Mouse (Mus musculus) heart, adult 10 weeks (tissue): ENCODE data around the gene 1110057P08Rik. TPM values are rescaled to one million over a fixed set of nuclear protein-coding genes. Genes with fewer than 3 reads are reported as not detected.

Experiments
- polyA plus RNA-seq: library from polyadenylated mRNA; stranded (reverse); fragments of 350-450 nt; fragmentation: Illumina TruSeq; extraction: RNeasy Lipid Tissue Mini Kit (QIAGEN cat#74804); gene quantifications from one replicate; pipeline ENCODE4 v1.2.3, GENCODE M21; 2014; ENCODE audit warnings: low read depth, low replicate concordance

The 1110057P08Rik gene
- not detected for polyA plus RNA-seq

GRCm38 (mm10) chr16:89174435-89174834 is at the start of gene 1110057P08Rik:
Gene 1110057P08Rik (plus strand): TSS chr16:89174735.

GRCm38 (mm10) chr16:89140551-89140950 is 34.0 kb upstream of the 1110057P08Rik start, which contains the start of gene Gm6358:
Gene Gm6358 (plus strand): TSS chr16:89140851.

GRCm38 (mm10) chr16:89150786-89151185 is 23.7 kb upstream of the 1110057P08Rik start, which contains the start of gene Gm10061:
Gene Gm10061 (plus strand): TSS chr16:89151086.

GRCm38 (mm10) chr16:89157652-89158051 is 16.9 kb upstream of the 1110057P08Rik start, which contains the start of gene Gm9789:
Gene Gm9789 (plus strand): TSS chr16:89157952.

GRCm38 (mm10) chr16:89169190-89169589 is 5.3 kb upstream of the 1110057P08Rik start, which contains the start of gene Gm7735:
Gene Gm7735 (plus strand): TSS chr16:89169490.

GRCm38 (mm10) chr16:89205561-89205960 is 31.0 kb downstream of the 1110057P08Rik start, which contains the start of gene Krtap20-2:
Gene Krtap20-2 (plus strand): TSS chr16:89205861.

Other genes starting within 250 kb of the 1110057P08Rik start
- not detected for gene Krtap19-9b, start 242.5 kb upstream of the 1110057P08Rik start, polyA plus RNA-seq
- not detected for gene Krtap16-3, start 211.9 kb upstream of the 1110057P08Rik start, polyA plus RNA-seq
- gene Krtap22-2, start 164.0 kb upstream of the 1110057P08Rik start, polyA plus RNA-seq, result not detected
- not detected for gene Gm10229, start 159.5 kb upstream of the 1110057P08Rik start, polyA plus RNA-seq
- gene Krtap6-1, start 143.0 kb upstream of the 1110057P08Rik start, polyA plus RNA-seq, result not detected
- gene Gm10228, start 133.3 kb upstream of the 1110057P08Rik start, polyA plus RNA-seq, result not detected
- not detected for gene Krtap6-5, start 126.9 kb upstream of the 1110057P08Rik start, polyA plus RNA-seq
- not detected for gene 1110025L11Rik, start 110.7 kb upstream of the 1110057P08Rik start, polyA plus RNA-seq
- gene Krtap6-3, start 90.7 kb upstream of the 1110057P08Rik start, polyA plus RNA-seq, result not detected
- gene Gm6358, start 33.9 kb upstream of the 1110057P08Rik start, polyA plus RNA-seq, result not detected
- gene Gm10061, start 23.6 kb upstream of the 1110057P08Rik start, polyA plus RNA-seq, result not detected
- not detected for gene Gm9789, start 16.8 kb upstream of the 1110057P08Rik start, polyA plus RNA-seq
- not detected for gene Gm7735, start 5.2 kb upstream of the 1110057P08Rik start, polyA plus RNA-seq
- not detected for gene Krtap20-2, start 31.1 kb downstream of the 1110057P08Rik start, polyA plus RNA-seq
- gene Krtap21-1, start 229.1 kb downstream of the 1110057P08Rik start, polyA plus RNA-seq, result not detected
- gene Krtap6-2, start 245.4 kb downstream of the 1110057P08Rik start, polyA plus RNA-seq, result not detected